Mouse (Mus musculus): ENCODE measurements around the gene Plcd3.

- TF ChIP-seq MYOD1 (IDR thresholded peaks at IDR 0.05; ENCODE audit: control insufficient read depth, insufficient read length, low read depth) (no peak), CTCF (IDR thresholded peaks at IDR 0.05; ENCODE audit: control insufficient read depth, insufficient read depth, insufficient read length) (no peak), MYOG (IDR thresholded peaks at IDR 0.05; ENCODE audit: control insufficient read depth, extremely low read depth, insufficient read length) (no peak), MAX (IDR thresholded peaks at IDR 0.05) (no peak), USF1 (IDR thresholded peaks at IDR 0.05; ENCODE audit: low read depth) (no peak)
Observed at GRCm38 (mm10) chr11:103046286-103046685, 55.2 kb downstream of the Plcd3 start.
